Mouse (Mus musculus): ENCODE measurements around the gene Dbndd2.

Dbndd2 gene

DNA sequence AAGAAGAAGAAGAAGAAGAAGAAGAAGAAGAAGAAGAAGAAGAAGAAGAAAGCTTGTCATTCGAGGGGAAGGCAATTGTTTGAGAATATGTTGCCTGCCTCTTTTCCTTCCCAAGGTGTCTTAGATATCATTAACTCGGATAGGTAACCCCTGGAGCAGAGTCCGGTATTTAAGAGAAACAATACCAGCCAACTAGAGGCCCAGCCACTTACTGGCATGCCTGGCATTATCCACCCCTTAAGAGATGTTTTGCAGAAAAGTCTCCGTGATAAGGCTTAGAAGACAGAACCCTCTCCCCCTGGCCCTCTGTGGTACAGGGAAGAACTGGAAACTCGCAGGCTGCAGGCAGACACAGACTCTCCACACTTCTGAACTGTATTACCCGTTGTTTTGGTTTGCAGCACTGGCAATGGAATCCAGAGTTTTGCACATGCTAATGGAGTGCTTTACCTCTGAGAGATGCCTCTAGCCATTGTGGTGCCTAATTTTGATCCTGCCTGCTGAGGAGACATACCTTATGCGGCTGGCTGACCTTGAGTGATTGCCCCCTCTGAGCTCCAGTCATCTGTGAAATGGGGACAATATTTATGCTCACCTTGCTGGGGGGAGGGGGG is 31.9 kb upstream of the Dbndd2 start:
- no peak for DNase-seq (ENCODE audit: low read depth, low spot score)

DNA sequence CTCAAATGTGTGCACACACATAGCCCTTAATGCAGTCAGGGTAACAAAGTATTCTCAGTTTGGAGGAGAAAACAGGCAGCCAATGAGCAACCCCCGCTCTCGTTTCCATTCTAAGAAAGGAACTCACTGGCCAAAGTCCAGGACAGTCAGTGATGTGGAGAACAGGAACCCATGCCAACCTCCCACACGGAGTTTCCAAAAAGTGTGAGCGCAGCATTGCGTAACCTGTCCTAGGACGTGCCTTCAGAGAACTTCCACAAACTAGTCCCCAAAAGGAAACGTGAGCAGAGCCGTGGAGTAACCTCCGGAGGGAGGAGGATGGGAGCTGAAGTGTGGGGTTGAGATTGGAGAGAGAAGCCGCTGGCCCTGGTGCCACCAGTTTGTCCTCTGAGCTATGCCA is 31.1 kb upstream of the Dbndd2 start:
- DNase-seq (ENCODE audit: low read depth, low spot score), result no peak

DNA sequence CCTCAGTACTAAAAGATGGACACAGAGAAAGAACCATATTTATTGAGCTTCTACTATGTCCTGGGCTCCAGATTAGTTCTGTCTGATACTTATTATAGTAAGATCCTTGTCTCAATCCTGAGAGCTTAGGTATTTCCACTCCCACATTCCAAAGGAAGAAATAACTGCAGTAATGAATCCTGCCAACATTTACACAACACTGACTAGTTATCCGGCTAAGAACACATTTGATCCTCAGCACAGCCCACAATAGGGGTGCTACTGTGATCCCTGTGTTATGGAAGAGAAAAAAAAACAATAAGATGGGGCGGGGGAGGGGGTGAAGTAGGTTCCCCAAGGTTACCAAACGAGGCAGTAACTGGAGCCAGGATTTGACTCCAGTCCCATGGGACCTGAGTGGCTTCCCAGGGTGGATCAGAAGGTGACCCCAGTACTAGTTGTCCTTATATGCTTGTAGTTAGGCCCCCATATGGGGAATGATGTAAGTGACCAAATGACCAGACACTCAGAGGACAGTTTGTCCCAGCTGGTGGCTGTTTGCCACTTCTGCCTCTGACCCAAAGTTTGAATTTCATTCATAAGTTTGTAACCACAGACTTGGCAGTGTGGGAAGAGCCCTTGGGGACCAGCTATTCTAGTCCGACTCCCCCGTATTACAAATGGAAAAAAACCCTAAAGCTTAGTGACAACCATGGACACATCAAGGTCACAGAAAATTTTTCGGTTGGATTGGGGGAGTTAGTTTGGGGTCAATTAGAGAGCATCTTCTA is 30.3 kb upstream of the Dbndd2 start:
- peak; percentile 65 for DNase-seq (ENCODE audit: low read depth, low spot score)

DNA sequence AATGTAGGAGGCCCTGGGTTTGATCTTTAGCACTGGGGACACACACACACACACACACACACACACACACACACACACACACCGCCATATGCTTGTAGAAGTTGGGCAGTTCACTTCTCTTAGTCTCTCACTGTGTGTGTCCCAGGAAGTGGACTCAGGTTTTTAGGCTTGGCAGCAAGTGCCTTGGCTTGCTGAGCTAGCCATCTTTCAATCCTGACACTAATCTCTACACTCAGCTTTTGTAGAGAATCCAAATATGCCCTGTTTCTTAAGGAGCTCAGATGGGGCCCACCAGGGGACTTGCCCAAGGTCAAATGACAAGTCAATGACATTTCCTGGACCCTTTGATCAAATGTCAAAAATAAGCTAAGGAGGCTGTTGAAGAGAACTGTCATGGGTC is 29.5 kb upstream of the Dbndd2 start:
- no peak for DNase-seq (ENCODE audit: low read depth, low spot score)

DNA sequence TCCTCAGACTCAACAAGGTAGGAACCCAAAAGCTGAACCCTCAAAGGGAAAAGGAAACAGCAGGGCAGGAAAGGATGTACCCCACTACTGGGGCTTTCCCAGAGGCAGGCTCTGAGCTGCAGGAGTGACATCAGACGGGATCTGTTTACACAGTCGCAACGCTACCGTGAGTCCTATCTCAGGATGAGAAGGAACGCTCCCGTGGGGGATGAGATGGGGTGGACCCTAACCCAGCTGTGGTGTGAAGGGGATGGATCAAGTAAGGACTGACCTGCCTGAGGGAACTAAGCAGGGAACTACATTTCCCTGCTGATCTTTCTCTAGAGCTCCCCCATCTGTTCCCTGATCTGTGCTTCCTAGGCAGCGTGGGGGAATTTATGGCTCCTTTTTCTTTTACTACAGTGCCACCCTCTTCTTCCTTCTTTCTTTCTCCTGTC is 29.0 kb upstream of the Dbndd2 start, which contains the start of gene Sys1:
Gene Sys1, plus strand, starts transcription at position 101 of the 437 bp plus-strand sequence.
- DNase-seq (ENCODE audit: low read depth, low spot score), result no peak

DNA sequence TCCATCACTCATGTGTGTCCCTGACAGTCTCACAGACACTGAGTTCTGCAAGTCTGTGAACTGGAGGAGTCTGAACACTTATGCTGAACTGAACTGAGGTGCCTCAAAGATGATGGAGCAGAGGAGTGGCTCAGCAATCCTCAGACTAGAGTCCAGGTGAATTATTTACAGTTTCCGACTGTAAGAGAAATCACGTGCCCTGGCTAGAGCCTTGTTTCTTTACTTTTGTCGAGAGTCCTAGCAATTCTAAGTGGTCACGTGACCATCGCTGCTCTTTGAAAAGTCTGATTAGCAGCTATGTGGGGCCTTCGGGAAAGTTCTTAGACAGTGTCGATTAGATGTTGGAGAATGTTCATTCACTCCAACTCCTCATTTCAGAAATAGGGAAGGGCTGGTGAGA is 28.0 kb upstream of the Dbndd2 start:
- peak; percentile 62 for DNase-seq (ENCODE audit: low read depth, low spot score)

DNA sequence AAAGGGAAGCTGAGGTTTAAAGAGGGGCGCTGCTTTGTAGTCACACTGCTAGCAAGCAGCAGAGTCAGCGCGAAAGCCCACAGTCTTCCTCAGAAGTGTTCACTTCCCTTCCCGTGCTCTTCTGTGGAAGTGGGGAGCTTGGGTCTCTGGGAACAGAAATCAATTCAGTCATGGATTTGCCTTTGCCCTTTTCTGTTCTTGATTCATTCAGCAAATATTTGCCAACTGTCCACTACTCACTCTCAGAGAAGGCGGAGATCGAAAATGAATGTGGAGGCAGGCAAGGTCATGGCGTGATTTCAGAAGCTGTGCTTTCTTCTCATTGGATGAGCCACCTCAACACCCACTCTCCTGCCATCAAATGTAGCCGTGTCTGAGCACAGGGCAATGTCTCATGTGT is 27.4 kb upstream of the Dbndd2 start:
- DNase-seq (ENCODE audit: low read depth, low spot score), result no peak

DNA sequence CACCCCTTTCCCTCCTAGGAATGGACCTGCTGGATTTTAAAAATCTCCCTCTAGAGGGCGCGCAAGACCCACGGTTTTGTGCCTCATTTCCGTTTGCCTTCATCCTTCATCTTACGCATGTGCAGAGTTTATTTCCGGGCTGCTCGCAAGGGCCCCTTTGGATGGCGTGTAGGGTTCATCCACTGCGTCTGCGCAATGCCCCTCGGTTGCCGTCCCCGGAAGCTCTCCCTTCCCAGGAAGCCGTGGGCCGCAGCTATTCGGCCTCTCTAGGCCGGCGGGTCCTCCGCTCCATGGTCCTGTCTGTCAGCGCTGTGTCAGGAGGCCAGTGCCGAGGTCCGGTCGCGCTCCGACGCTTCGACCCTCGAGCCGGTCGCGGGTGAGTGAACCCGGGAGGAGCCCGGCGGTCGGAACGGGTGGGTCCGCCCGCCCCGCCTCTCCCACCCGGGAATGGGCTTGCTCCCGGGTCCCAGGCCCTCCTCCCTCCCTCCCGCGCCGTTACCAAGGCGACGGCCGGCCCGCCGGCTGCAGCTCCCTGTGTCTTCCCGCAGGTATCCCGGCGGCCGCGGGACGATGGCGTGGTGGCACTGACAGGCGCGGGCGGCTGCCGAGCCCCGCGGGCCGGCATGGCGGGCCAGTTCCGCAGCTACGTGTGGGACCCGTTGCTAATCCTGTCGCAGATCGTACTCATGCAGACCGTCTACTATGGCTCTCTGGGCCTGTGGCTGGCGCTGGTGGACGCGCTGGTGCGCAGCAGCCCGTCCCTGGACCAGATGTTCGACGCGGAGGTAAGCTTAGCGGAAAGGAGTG is 25.0 kb upstream of the Dbndd2 start, which contains the start of gene Gm20458:
Gene Gm20458, plus strand, starts transcription at position 223 of the 807 bp plus-strand sequence.
- peak; percentile 98 for DNase-seq (ENCODE audit: low read depth, low spot score)

DNA sequence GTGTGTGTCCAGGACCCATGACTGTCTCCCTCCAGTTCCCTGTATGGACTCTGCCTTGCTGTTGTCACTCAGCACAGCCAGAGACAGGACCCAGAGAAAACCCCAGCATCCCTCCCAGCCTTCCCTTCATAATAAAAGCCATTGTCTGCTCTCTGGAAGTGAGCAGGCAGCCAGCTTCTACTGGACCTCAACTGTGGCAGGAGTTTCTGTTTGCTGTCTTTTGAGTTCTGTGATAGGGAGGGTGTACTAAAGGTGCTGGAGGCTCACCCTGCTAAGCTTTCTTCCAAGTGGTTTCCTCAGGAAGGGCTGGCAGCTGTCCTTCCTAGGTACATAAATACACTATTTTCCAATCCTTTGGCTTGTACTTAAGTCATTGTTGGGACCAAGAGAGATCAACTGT is 20.7 kb upstream of the Dbndd2 start:
- DNase-seq (ENCODE audit: low read depth, low spot score), result no peak

DNA sequence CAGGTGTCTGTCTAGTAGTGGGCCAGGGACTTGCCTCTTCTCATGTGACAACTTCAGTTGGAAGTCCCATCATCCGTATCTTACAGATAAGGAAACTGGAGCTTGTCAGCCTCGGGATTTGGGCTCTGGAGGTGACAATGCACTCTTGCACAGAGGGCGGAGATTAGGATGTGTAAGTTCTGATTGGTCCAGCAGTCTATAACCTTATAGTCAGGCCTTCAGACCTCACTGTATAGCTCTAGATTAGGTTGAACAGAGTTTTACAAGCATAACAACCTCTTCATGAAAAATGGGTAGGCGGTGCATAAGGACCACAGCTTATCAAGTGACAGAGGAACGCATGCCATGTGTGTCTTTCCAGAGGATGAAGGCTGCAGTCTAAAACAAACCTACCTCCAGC is 19.1 kb upstream of the Dbndd2 start:
- no peak for DNase-seq (ENCODE audit: low read depth, low spot score)

DNA sequence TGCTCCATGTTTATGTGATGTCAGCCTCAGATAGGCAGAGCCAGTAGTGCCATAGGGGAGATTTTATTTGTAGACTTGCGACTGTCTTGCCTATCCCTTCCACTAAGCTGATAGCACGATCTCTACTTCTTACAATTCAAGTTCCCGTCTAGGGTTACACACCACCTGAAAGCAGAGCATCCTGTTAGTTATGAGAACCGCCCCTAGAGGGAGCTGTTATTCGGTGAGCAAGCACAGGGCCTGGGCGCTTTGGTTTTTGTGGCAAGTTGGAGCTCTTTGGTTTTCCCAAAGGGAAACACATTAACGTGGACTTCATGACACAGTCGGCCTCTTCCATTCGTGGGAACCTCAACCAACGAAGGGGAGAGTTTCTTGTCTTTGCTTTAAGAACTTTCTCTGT is 15.7 kb upstream of the Dbndd2 start:
- DNase-seq (ENCODE audit: low read depth, low spot score), result peak; percentile 88

DNA sequence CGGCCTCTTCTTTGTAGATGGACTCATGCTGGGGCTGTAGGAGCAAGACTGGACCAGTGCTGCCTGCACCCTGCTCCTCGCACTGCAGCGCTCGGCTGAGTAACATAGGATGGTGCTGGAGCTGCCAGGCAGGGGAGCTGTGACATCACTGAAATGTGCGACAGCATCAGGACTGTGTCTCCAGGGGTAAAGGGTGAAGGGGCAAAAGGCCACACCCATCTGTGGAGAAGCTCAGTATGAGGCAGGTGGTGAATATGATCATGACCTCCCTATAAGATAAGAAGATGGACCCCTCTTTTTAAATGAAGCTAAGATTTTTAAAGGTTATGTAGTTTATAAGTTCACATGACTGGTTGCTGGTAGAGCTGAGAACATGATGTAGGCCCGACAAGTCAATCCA is 12.3 kb upstream of the Dbndd2 start, which contains the start of gene Trp53tg5:
Gene Trp53tg5, minus strand, starts transcription at position 101 of the 400 bp plus-strand sequence.
- DNase-seq (ENCODE audit: low read depth, low spot score), result no peak

DNA sequence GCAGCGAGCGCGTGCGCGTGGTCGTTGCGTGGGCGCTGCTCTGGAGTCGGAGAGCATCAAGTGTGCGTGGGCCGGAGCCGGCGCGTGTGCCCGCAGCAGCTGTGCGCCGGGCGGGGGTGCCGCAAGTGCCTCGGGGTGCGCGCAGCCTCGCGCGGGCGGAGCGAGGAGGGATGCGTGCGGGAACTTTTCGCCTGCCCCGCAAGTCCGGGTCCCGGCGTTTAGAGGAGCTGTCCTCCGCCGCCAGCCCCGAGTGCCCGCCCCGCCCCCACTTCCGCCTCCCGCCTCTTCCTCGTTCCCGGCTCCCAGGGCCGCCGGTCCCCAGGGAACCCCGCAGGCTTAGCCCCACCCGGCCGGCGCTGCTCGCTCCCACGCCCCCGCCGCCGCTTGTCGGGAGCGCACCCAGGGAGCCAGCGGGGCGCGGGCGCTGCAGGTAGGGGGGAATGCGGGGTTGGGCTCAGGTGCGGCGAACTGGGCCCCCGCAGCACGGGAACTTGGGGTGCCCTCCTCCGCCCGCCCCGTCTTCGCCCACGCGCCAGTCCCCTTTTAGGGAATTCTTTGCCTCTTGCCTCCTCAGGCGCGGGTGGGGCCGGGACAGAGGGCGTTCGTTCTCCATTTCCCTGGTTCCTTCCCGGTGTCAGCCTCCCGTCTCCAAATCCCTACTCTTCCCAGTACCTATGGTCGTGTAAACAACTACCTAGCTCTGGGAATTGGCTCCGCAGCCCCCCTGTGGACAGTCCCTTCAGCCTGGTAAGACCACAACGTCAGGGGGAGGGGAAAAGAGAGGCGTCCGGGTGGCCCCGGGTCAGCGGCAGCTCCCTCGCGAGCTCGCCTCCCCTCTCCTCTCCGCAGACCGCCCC is 580 bp downstream of the Dbndd2 start:
- DNase-seq (ENCODE audit: low read depth, low spot score), result peak; percentile 51

DNA sequence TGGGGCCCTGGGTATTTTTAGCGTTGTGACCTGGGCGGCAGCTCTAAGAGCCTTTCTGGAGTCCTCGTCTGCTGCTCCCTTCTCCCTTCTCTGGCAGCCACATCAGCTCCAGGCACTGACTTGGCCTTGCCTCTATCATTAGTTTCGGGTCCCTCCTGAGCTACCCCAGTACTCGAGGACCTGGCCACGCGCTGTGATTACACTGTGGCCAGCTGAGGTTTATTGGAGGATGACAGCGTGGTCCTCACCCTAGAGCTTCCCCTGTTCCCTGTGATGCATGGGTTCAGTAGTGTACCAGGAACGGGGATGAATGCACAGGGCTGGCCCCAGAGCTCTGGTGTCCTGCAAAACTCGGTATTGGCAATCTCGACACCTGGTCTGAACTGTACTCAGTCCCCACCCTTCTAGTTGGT is 1.2 kb downstream of the Dbndd2 start:
- DNase-seq (ENCODE audit: low read depth, low spot score), result no peak

DNA sequence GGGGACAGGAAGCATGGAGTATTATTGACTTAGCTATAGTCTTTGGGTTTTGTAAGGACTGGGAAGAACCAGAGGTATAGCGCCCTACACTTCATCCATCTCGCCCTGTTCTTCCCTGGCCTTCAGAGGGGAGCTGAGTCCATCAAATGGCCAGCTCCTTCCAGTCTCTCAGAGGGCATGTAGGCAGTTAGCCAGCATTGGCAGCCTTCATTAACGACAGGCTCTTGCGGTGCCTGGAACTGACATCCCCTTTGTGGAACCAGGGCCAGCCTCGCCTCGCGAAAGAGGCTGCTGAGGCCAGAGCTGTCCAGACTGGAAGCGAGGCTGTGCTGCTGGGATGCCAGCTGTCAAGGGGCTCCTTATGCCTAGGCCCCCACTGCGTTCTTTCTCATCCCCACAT is 1.9 kb downstream of the Dbndd2 start:
- no peak for DNase-seq (ENCODE audit: low read depth, low spot score)

DNA sequence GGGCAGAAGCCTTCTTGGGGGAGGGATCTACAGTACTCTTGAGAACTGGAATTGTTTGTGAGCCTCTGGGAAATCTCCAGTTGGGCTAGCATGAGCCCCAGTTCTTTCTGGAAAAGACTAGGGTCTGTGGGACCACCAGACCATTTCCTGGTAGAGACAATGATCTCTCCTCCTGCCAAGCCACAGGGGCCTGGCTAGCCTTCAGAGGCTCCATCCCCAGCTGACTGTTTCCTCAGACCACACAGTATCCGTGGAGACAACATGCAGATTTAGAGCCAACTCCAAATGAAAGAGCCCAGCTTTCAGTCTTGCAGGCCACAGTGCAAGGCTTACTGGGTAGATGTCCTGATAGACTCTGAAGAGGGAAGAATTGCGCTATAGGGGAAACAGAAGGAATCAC is 8.2 kb downstream of the Dbndd2 start:
- DNase-seq (ENCODE audit: low read depth, low spot score), result no peak

DNA sequence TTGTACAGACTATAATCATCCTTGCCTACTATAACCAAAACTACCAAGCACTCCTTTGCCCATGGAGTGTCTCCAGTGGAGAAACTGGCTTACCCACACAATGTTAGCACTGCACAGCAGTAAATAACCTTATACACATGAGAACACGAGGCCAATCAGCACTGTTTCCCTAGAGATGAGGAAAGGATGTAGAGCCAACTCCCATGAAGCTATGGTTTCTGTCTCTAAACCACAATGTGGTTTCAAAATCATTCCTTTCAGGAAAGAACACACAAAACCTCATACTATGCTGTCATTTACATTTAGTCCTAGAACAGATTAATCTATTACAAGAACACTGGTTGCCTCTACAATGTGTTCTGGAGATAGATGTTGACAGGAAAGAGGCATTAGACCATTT is 10.4 kb downstream of the Dbndd2 start:
- DNase-seq (ENCODE audit: low read depth, low spot score), result no peak

DNA sequence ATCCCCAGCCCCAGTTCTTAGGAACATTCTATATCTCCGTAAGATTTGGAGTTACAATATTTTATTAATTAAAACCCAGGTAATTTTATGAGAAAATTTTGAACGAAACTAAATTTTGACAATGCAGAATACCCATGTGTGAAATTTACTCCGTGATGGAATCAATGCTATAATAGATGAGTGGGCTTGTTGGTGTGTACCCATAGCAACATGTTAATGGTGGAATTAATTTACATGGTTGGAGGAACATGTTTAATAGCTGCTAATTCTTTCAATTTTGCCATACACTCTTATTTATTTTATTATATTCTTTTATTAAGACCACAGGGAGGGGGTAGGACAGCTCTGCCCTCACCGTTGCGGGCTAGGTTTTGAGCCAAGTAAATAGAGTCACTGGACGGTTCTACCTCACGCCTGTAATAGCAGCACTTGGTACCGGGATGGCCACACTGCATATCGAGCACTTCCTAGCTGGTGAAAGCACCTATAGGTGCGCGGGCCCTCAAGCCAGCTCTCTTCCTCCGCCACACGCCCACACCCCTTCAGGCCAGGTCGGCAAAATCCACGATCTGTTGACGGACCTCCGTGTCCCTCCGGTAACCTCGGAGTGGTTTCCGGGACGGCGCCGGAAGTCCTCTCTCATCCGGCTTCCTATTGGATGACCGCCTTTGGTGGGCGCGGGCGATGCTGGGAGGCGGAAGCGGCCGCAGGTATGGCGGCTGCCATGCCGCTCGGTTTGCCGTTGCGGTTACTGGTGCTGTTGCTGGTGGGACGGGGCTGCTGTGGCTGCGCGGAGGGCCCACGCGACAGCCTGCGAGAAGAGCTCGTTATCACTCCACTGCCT is 11.2 kb downstream of the Dbndd2 start, which contains the start of gene Pigt:
Gene Pigt, plus strand, starts transcription at position 674 of the 844 bp plus-strand sequence.
- DNase-seq (ENCODE audit: low read depth, low spot score), result peak; percentile 88

DNA sequence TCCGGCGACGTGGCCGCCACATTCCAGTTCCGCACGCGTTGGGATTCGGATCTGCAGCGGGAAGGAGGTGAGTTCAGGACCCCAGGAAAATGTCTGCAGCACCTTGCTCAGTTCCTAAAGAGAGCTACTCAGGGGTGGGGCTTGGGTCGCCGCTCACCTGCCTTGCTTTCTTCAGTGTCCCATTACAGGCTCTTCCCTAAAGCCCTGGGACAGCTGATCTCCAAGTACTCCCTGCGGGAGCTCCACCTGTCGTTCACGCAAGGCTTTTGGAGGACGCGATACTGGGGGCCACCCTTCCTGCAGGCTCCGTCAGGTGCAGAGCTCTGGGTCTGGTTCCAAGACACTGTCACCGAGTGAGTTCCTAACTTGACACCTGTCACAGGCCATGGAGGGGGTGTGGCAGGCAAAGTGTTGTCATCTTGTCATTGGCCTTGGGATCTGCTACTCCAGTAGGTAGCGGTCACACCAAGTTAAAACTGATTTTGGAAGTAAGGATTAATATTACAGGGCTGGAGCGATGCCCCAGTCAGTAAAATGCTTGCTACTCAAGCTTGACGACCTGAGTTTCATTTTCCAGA is 11.9 kb downstream of the Dbndd2 start:
- DNase-seq (ENCODE audit: low read depth, low spot score), result no peak

DNA sequence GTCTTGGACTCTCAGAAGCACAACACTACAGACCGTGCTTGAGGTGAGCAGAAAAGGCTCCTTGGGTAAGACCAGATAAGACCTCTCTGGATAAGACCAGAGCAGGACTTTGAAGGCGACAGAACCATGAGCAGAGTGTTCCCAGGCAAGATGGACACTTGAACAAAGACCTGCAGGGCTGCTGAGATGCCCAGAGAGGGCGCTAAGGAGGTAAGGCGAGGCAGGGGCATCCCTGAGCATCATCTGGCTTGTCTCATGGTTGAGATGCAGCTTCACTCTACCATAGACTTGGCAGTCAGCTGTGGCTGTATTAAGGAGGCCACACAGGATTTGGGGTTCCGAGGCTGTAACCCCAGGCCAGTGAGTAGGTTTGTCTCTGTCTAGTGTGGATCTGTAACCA is 13.4 kb downstream of the Dbndd2 start:
- no peak for DNase-seq (ENCODE audit: low read depth, low spot score)
